Mouse (Mus musculus): Measurements from ENCODE around the gene Grin3b. TPM values are rescaled to one million over a fixed set of nuclear protein-coding genes. Genes with fewer than 3 reads are reported as not detected.
A peak's percentile ranks its signal among the peaks of the same experiment; 100 is the strongest.

The Grin3b gene
- under 1 TPM; 0.10 to 0.19 TPM for total RNA-seq (2021)
- long read RNA-seq, experiment 1: 0 reads
- long read RNA-seq, experiment 2: 0 reads

DNA sequence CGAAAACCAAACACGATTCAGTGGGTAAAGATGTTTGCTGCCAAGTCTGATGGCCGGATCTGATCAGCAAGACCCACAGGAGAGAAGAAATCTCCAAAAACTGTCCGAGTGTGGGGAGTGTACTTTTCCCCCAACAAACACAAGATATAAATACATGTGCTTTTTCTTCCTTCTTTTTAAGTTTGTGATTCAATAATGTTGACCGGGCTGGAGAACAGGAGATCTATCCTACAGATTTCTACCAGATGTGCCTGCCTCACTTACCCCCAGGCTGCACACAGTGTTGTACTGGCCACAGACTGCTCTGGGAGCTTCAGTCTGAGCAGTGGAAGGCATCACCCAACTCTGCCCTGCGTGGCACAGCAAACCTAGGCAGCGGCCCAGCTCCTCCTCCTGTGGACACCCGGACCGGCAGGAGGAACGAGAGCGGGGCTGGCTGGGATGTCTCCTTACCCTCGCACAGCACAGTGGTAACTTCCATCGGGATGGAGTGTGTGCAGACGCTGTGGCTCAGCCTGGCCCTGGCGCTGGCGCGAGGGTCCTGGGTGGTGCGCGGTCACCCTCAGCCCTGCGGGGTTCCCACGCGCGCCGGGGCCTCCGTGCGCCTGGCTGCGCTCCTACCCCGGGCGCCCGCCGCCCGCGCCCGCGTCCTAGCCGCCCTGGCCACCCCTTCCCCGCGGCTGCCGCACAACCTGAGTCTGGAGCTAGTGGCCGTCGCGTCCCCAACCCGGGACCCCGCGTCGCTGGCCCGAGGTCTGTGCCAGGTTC, at the start of gene Grin3b:
TSS of gene Grin3b (plus strand) at position 301 of the 768 bp plus-strand sequence.
- no peak for DNase-seq
- intact Hi-C loops (cut with DNase I): no loop called here

GRCm38 (mm10) chr10:79920958-79921535, 49.5 kb upstream of the Grin3b start, which contains the start of gene R3hdm4:
R3hdm4 (minus strand) TSS chr10:79921208.
- intact Hi-C loops (cut with DNase I): no loop called here
- no peak for DNase-seq

- intact Hi-C loops (cut with DNase I): no loop called here
- peak in 1 of 2 experiments; percentile 26 for DNase-seq
Measured at GRCm38 (mm10) chr10:79921572-79921971, 48.9 kb upstream of the Grin3b start.

DNA sequence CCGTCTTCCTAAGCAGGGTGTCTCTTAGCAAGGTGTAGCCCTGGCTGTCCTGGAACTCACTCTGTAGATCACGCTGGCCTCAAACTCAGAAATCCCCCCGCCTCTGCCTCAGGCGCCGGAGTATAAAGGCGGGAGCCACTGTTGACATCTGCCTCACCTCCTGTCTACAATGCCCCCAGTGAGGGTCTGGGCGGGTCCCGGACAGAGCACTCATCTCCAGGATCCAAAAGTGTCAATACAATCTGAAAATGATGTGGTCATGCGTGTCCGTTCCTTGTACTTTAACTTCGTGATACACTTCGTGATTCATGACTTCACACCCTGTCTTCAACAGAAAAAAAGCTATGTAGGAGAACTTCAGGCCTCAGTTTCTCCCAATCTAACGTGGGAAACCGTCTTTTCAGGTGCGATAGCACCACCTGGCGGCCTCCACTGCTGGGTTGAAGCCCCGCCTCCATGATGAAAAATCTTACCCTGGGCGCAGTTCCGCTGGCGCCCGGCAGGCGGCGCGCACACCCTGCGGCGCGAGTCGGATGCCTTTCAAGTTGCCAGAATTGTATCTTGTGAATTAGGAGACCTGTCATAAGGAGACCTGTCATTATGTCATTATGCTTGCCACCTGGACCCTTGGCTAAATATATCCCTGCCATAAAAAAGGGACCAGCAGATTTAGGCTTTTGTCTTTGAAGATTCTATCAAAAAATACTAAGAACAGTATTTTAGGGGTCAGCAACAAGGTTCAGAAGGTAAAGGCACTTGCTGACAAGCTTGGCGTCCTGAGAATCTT, 45.3 kb upstream of the Grin3b start:
- intact Hi-C loops (cut with DNase I): loop anchor here (1.0 kb wide), 3 partner anchors 33 to 90 kb away; no protein-coding TSS in a partner anchor
- DNase-seq: peak; percentile 95 to 97

DNA sequence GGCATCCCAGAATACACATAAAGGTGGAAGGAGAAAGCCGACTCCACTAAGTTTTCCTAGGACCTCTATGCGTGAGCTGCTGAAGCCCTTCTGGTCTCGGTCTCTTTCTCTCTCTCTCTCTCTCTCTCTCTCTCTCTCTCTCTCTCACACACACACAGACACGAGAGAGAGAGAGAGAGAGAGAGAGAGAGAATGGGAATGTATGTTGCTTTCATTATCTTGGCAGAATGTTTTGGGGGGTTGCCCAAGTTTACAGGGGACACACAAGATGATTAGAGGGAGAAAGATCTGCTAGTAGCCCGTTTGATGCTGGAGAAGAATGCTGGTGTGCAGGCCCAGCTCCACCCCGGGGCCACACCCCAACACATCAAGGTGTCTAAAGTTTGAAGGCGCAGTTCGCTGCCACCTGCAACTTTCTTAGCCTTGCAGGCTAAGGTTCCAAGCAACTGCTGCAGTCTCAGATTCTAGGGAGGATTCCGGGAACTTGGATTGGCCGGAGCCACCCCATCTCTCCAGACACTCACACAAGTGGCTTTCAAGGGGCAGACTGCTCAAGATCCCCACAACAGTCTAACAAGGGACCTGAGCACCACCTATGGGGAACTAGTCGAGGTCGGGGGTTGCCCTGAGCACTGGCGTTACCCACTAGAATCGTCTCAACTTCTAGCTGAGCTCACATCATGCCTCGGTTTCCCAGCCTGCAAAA, 44.6 kb upstream of the Grin3b start:
- intact Hi-C loops (cut with DNase I): loop anchor here (1.0 kb wide), 3 partner anchors 32 to 91 kb away; no protein-coding TSS in a partner anchor

DNA sequence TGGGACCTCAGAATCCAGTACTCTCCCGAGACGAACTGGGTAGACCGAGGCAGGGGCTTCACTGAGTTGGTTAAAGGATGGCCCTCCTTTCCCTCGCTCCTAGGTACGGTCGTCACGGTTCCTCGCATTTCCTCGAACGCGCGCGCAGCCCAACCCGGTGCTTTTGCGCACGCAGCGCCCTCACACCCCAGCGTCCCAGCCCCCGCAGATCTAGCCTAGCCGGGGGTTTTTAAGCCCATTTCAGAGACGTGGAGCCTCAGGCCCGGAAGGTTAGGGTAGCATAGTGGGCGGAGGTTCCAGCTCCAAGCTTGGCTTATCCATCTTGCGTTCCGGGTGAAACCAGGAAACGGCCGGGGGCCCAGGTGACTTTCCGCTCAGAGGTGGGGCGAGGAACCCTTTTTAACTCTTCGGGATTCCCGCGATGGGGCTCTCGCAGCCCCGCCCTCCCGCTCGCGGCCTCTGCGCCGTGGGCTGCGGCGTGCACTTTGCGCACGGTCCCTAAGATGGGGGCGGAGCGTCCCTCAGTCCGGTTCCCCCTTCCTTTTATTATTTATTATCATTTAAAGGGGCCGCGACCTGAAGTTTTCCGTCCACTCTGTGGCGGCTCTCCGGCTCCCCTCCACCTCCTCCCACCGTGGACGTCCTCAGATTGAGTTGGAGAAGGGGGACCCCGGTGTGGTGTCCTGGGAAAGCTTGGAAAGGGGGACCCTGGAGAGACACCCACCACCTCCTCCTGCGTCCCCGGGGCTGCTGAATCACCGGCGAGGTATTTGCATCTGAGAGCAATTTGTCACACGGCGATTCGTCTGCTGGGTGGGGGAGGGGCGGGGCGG, 43.8 kb upstream of the Grin3b start, which contains the start of gene Arid3a:
TSS of gene Arid3a (plus strand) at position 553 of the 833 bp plus-strand sequence.
- intact Hi-C loops (cut with DNase I): no loop called here
- DNase-seq: peak; percentile 89 to 93

More for the DNA sequence above, 44.6 kb upstream of the Grin3b start:
- DNase-seq: no peak

GRCm38 (mm10) chr10:79927324-79928029, 43.0 kb upstream of the Grin3b start:
- DNase-seq: peak; percentile 55 to 57
- intact Hi-C loops (cut with DNase I): no loop called here

GRCm38 (mm10) chr10:79928030-79928694, 42.4 kb upstream of the Grin3b start:
- DNase-seq: no peak
- intact Hi-C loops (cut with DNase I): no loop called here

DNA sequence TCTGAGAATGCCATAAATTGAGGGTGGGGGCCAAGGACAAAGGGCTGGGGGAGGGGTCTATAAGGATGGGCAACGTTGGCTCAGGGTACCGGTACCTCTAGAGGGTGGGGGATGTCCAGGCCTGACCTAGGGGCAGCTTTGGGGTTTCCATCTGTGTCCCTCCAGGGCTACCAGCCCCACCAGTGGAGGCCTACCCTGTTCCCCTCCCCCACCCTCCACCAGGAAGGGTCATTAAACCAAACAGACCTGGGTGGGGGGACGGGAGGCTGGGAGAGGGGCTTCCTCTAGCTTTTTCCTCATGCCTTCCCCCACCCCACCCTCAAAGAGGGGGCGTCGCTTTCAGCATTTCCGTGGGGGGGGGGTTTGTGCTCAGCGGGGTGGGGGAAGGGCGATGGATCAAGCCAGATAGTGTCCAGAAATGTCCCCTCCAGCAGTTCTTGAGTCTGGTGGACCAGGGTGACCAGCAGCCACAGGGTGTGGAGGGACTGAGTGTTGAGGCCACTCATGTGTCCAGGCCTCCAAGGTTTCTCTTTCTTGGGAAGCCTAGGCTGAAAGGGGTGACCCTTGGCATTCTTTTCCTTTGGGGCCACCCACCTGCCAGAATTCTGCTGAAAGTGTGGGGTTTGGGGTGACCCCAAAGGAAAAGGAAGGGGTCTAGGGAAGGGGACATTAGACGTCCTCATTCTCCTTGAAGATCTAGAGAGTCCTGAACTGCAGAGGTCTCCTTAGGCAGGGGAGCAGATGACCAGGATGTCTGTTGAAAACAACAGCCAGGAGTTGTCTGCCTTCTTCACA, 41.4 kb upstream of the Grin3b start:
- DNase-seq: no peak
- intact Hi-C loops (cut with DNase I): no loop called here

DNA sequence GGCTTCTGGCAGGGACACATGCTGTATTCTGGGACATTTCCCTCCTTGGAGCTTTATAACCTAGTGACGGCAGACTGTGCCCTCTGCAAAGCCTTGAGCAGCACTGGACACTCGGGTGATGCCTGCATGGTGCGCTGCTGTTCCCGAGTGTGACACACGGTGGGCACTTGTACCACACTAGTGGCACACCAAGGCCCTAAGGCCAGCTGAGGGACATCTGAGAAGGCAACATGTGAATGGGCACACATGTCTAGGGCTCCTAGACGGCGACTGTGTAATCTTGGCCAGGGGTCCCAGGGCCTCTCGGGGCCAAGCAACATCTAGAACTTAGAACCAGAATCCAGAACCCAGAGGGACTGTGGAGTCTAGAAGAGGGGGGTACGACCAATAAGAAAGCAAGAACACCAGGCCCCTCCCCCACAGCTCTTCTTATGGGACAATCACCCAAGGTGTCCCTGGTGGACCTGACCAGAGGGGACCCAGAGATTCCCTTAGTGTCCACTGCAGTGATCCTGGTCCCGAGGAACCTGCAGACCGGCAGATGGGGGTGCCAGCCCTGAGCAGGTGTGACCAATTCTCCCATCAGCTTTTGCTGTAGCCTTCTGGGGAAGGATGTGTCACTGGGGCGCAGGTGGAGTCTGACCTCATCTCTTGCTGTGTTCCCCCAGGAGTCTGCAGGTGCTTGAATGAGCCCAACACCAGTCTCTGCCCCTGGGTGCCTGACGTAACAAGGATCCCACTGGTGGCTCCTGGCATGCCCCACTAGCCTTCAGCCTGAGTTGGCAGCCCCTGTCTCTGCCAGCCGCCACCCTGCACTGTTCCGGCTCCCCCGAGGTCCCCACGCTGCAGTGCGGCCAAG, 40.3 kb upstream of the Grin3b start:
- intact Hi-C loops (cut with DNase I): no loop called here

DNA sequence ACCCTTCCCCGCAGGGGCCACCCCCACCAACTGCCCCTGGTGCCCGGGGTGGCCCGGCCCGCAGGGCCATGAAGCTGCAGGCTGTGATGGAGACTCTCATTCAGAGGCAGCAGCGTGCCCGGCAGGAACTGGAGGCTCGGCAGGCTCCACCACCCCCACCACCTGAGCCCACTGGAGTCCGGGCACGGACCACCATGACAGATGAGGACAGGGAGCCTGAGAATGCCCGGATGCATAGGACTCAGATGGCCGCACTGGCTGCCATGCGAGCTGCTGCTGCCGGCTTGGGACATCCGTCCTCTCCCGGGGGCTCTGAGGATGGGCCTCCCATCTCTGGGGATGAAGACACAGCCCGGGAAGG, 39.7 kb upstream of the Grin3b start:
- DNase-seq: no peak
- intact Hi-C loops (cut with DNase I): no loop called here

More for the DNA sequence above, 40.3 kb upstream of the Grin3b start:
- DNase-seq: no peak

DNA sequence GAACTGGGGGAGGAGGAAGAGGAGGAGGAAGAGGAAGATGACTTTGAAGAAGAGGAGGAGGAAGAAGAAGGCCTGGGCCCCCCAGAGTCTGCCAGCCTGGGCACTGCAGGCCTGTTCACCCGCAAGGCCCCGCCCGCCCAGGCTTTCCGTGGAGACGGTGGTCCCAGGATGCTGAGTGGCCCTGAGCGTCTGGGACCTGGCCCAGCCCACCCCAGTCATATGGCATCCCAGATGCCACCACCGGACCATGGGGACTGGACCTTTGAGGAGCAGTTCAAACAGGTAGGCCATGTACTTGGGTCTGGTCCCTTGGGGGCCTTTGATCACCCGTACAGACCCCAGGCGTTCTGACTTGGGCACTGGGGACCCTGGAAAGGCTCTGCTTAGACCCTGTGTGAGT, 38.7 kb upstream of the Grin3b start:
- intact Hi-C loops (cut with DNase I): no loop called here
- DNase-seq: no peak

- DNase-seq: peak; percentile 79 to 85
- intact Hi-C loops (cut with DNase I): no loop called here
Measured at GRCm38 (mm10) chr10:79932736-79933135, 37.8 kb upstream of the Grin3b start.

DNA sequence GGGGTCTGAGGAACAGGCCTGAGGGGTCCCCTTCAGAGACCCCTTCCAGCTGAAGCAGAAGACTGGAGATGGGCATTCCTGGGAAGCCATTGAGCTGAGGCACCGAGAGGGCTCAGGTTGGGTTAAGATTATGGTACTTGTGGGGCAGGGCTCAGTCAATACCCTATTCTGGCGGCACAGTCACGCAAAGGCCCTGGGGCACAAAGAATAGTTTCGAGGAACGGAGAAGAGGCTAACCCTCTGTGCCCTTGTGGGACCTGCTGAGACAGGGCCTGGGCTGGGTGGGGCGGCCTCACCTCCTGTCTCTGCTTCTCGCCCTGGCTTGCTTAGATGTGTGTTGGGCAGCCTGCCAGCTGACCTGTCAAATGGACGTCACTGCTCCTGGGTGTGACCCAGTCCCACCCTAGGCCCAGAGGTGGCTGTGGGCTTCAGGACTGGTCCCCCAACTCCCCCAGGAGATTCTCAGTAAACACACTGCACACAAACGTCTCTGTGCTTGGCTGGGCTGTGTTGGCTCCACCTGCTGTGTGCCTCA, 37.3 kb upstream of the Grin3b start:
- peak in 1 of 2 experiments; percentile 34 for DNase-seq
- intact Hi-C loops (cut with DNase I): no loop called here

DNA sequence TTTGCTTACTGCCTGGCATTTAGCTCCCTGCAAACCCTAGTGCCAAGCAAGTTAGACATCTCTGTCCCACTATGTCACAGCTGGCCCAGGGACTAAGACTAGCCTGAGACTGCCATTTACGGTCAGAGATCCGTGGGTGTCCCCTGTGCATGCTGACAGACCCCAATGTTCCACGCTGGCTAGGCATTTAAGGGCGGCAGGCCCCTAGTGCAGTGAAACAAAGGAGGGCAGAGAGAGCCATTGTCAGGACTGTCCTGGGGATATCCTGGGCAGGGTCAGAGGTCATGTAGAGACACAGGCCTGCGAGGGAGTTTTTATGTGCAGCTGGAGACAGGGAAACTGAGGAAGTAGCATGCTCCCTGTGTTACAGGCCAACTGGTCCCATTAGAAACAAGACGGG, 36.7 kb upstream of the Grin3b start:
- intact Hi-C loops (cut with DNase I): no loop called here
- no peak for DNase-seq

DNA sequence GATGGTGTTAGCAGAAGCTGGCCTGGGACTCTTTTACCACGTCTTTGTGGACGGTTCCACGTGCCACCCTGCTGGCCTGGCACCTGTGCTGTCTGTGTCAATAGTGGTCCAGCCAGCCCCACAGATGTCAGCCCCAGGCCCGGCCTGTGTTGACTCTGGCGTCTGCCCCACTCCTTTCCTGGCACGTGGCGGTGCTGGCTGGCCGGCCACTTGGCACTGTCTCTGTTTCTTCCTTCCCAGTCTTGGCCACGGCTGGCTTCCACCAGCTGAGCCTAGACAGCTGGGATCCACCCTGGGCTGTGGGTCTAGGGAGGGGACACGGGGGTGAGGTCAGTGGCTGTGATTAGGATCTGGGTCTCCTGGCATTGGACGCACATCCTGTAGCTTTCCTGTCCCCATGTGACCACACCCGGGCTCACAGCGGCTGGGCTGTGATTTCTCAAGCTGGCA, 36.2 kb upstream of the Grin3b start:
- intact Hi-C loops (cut with DNase I): no loop called here

More for the DNA sequence above, 36.2 kb upstream of the Grin3b start:
- DNase-seq: peak; percentile 88 to 91
